Mouse (Mus musculus): ENCODE results near the gene Arhgap25.

GRCm38 (mm10) chr6:87483900-87484289 lies 49.2 kb downstream of the Arhgap25 start:
- TF ChIP-seq CTCF (IDR thresholded peaks at IDR 0.05; ENCODE audit: low read depth) (no peak), EP300 (optimal IDR thresholded peaks at IDR 0.05) (no peak)

Measured in stomach, postnatal 0 days (tissue).